Mouse (Mus musculus): ENCODE measurements at regions not wholly inside any gene's neighbourhood (a gene's known extent, or its start where the extent isn't known, plus 50 kb on each side); places are given as distances from the start of the nearest gene placed in this dataset.

GRCm38 (mm10) chr17:45866876-45867652 is 133.4 kb upstream of the 1600014C23Rik start:
- DNase-seq (ENCODE audit: extremely low spot score) = no peak

GRCm38 (mm10) chr17:45866346-45866745 is 132.7 kb upstream of the 1600014C23Rik start:
- DNase-seq (ENCODE audit: extremely low spot score) = no peak

- no peak for DNase-seq (ENCODE audit: extremely low spot score)
Observed at GRCm38 (mm10) chr17:45865944-45866343, 132.3 kb upstream of the 1600014C23Rik start.

GRCm38 (mm10) chr17:45863471-45864205 is 130.0 kb upstream of the 1600014C23Rik start:
- peak; percentile 79 for DNase-seq (ENCODE audit: extremely low spot score)

GRCm38 (mm10) chr17:45863031-45863430 is 129.4 kb upstream of the 1600014C23Rik start:
- DNase-seq (ENCODE audit: extremely low spot score) = no peak

GRCm38 (mm10) chr17:45859441-45859840 is 125.8 kb upstream of the 1600014C23Rik start:
- no peak for DNase-seq (ENCODE audit: extremely low spot score)

GRCm38 (mm10) chr17:45853931-45854653 is 120.4 kb upstream of the 1600014C23Rik start:
- DNase-seq (ENCODE audit: extremely low spot score) = no peak

GRCm38 (mm10) chr17:45852402-45852801 is 118.8 kb upstream of the 1600014C23Rik start:
- DNase-seq (ENCODE audit: extremely low spot score) = no peak

- no peak for DNase-seq (ENCODE audit: extremely low spot score)
Observed at GRCm38 (mm10) chr17:45851723-45852396, 118.2 kb upstream of the 1600014C23Rik start.

GRCm38 (mm10) chr17:45850976-45851375 is 117.3 kb upstream of the 1600014C23Rik start:
- DNase-seq (ENCODE audit: extremely low spot score) = no peak

GRCm38 (mm10) chr17:45850174-45850573 is 116.5 kb upstream of the 1600014C23Rik start:
- DNase-seq (ENCODE audit: extremely low spot score) = no peak

- DNase-seq (ENCODE audit: extremely low spot score) = peak; percentile 60
Observed at GRCm38 (mm10) chr17:45848605-45849004, 115.0 kb upstream of the 1600014C23Rik start.

- DNase-seq (ENCODE audit: extremely low spot score) = no peak
Observed at GRCm38 (mm10) chr17:45847701-45848378, 114.2 kb upstream of the 1600014C23Rik start.

- DNase-seq (ENCODE audit: extremely low spot score) = no peak
Observed at GRCm38 (mm10) chr17:45845832-45846231, 112.2 kb upstream of the 1600014C23Rik start.

GRCm38 (mm10) chr17:45836731-45837130 is 103.1 kb upstream of the 1600014C23Rik start:
- DNase-seq (ENCODE audit: extremely low spot score) = no peak

GRCm38 (mm10) chr17:45836253-45836652 is 102.6 kb upstream of the 1600014C23Rik start:
- no peak for DNase-seq (ENCODE audit: extremely low spot score)

- no peak for DNase-seq (ENCODE audit: extremely low spot score)
Observed at GRCm38 (mm10) chr17:45834518-45835071, 101.0 kb upstream of the 1600014C23Rik start.

GRCm38 (mm10) chr17:45830324-45830723 is 96.7 kb upstream of the 1600014C23Rik start:
- DNase-seq (ENCODE audit: extremely low spot score) = no peak

- no peak for DNase-seq (ENCODE audit: extremely low spot score)
Observed at GRCm38 (mm10) chr17:45829571-45829970, 95.9 kb upstream of the 1600014C23Rik start.

- DNase-seq (ENCODE audit: extremely low spot score) = no peak
Observed at GRCm38 (mm10) chr17:45828843-45829242, 95.2 kb upstream of the 1600014C23Rik start.

All from embryo, embryonic 9.5 days (tissue).